Mouse (Mus musculus): ENCODE results near the gene Hspa8.

Gene Hspa8

GRCm38 (mm10) chr9:40808061-40808906 lies 7.5 kb downstream of the Hspa8 start:
- in situ Hi-C loops (cut with MboI), result loop anchor here (25.0 kb wide), 1 partner anchor 379 kb away; no protein-coding TSS in a partner anchor

GRCm38 (mm10) chr9:40808907-40809280 lies 8.1 kb downstream of the Hspa8 start:
- in situ Hi-C loops (cut with MboI), result loop anchor here (25.0 kb wide), 1 partner anchor 378 kb away; no protein-coding TSS in a partner anchor

GRCm38 (mm10) chr9:40811860-40812259 lies 11.1 kb downstream of the Hspa8 start:
- in situ Hi-C loops (cut with MboI), result loop anchor here (25.0 kb wide), 1 partner anchor 375 kb away; no protein-coding TSS in a partner anchor

GRCm38 (mm10) chr9:40814060-40814459 lies 13.3 kb downstream of the Hspa8 start:
- in situ Hi-C loops (cut with MboI), result loop anchor here (25.0 kb wide), 1 partner anchor 373 kb away; no protein-coding TSS in a partner anchor

- in situ Hi-C loops (cut with MboI), result loop anchor here (25.0 kb wide), 1 partner anchor 370 kb away; no protein-coding TSS in a partner anchor
Measured at GRCm38 (mm10) chr9:40817325-40818028, 16.7 kb downstream of the Hspa8 start.

- in situ Hi-C loops (cut with MboI), result no loop called here
Measured at GRCm38 (mm10) chr9:40825601-40826000, 24.8 kb downstream of the Hspa8 start.

- in situ Hi-C loops (cut with MboI), result no loop called here
Measured at GRCm38 (mm10) chr9:40827366-40827765, 26.6 kb downstream of the Hspa8 start.

GRCm38 (mm10) chr9:40834569-40834968 lies 33.8 kb downstream of the Hspa8 start:
- in situ Hi-C loops (cut with MboI), result no loop called here

GRCm38 (mm10) chr9:40836681-40837080 lies 35.9 kb downstream of the Hspa8 start:
- in situ Hi-C loops (cut with MboI), result no loop called here

GRCm38 (mm10) chr9:40839662-40840061 lies 38.9 kb downstream of the Hspa8 start:
- in situ Hi-C loops (cut with MboI), result no loop called here

- in situ Hi-C loops (cut with MboI), result no loop called here
Measured at GRCm38 (mm10) chr9:40851515-40851914, 50.7 kb downstream of the Hspa8 start.

- in situ Hi-C loops (cut with MboI), result no loop called here
Measured at GRCm38 (mm10) chr9:40858461-40859160, 57.8 kb downstream of the Hspa8 start.

- in situ Hi-C loops (cut with MboI), result no loop called here
Measured at GRCm38 (mm10) chr9:40859196-40859595, 58.4 kb downstream of the Hspa8 start.
